Mouse (Mus musculus) CH12.LX (cell line): ENCODE data around the gene Tomm40. TPM values are rescaled to one million over a fixed set of nuclear protein-coding genes. Genes with fewer than 3 reads are reported as not detected.

Source experiments
- DNase-seq: peaks from one replicate; pipeline ENCODE4 v3.0.0-alpha.2; 2013; ENCODE audit errors: extremely low read depth
- H3K27ac ChIP-seq: 2 replicates; pipeline ENCODE4 v1.5.1; 2012; ENCODE audit warnings: low read depth, mild to moderate bottlenecking, control low read depth, moderate library complexity; ENCODE audit not compliant: insufficient read depth
- H3K27me3 ChIP-seq: replicated peaks from 2 replicates; pipeline ENCODE3; 2012; ENCODE audit warnings: inconsistent platforms
- H3K36me3 ChIP-seq, 2 experiments: replicated peaks in 1 of 2; 2 replicates each; pipeline versions ENCODE3 to v1.6.1; 2012; ENCODE audit warnings: inconsistent platforms in 1 of 2, low read length in 1 of 2, mild to moderate bottlenecking in 1 of 2, mixed read lengths in 1 of 2, moderate library complexity in 1 of 2; ENCODE audit not compliant: control insufficient read depth in 1 of 2, insufficient read depth in 1 of 2
- H3K4me1 ChIP-seq, 2 experiments: 2 replicates each; pipeline ENCODE4 v1.6.1; 2012; ENCODE audit warnings: inconsistent platforms in 1 of 2, moderate library complexity in 1 of 2; ENCODE audit not compliant: insufficient read depth in 2 of 2, control insufficient read depth in 1 of 2
- H3K4me2 ChIP-seq: 2 replicates; pipeline ENCODE4 v1.6.1; 2012; ENCODE audit warnings: low read depth, mild to moderate bottlenecking, control low read depth; ENCODE audit not compliant: poor library complexity, insufficient read depth, severe bottlenecking
- H3K4me3 ChIP-seq, 3 experiments: fragments of 150-350 bp in 1 of 3; sonication (generic) in 1 of 3; replicated peaks in 1 of 3; 2 replicates each; pipeline versions ENCODE3 to v1.5.1; 2011 to 2012; ENCODE audit warnings: low read depth in 2 of 3, low read length in 2 of 3, mild to moderate bottlenecking in 2 of 3, moderate library complexity in 2 of 3, control low read depth in 1 of 3, improper control_type of control experiment in 1 of 3, inconsistent platforms in 1 of 3, mixed read lengths in 1 of 3; ENCODE audit not compliant: poor library complexity in 1 of 3
- H3K79me2 ChIP-seq: replicated peaks from 2 replicates; pipeline ENCODE4 v1.6.1; 2012; ENCODE audit warnings: mild to moderate bottlenecking, moderate library complexity; ENCODE audit not compliant: control insufficient read depth, poor library complexity, insufficient read depth, severe bottlenecking; ENCODE audit errors: extremely low read depth
- H3K9ac ChIP-seq: 2 replicates; pipeline ENCODE4 v1.6.1; 2012; ENCODE audit warnings: low read depth, mild to moderate bottlenecking, control low read depth, moderate library complexity; ENCODE audit not compliant: insufficient read depth
- H3K9me3 ChIP-seq: replicated peaks from 2 replicates; pipeline ENCODE3; 2012; ENCODE audit warnings: low read length, inconsistent platforms, mixed read lengths
- BHLHE40 ChIP-seq: IDR thresholded peaks from 2 replicates; pipeline ENCODE4 v1.6.1; 2011; ENCODE audit warnings: mild to moderate bottlenecking, low read depth, low read length, improper control_type of control experiment
- CTCF ChIP-seq, 2 experiments: IDR thresholded peaks in 1 of 2; conservative IDR thresholded peaks in 1 of 2; 2 replicates each; pipeline ENCODE4 v1.5.1; 2011 to 2012; ENCODE audit warnings: low read depth in 2 of 2, low read length in 2 of 2, improper control_type of control experiment in 1 of 2, inconsistent platforms in 1 of 2, mild to moderate bottlenecking in 1 of 2, moderate library complexity in 1 of 2
- ELF1 ChIP-seq: IDR thresholded peaks from 2 replicates; pipeline ENCODE4 v1.6.1; 2014; ENCODE audit warnings: low read depth, mild to moderate bottlenecking, inconsistent platforms, low read length, improper control_type of control experiment
- KAT2A ChIP-seq: IDR thresholded peaks from 2 replicates; pipeline ENCODE4 v1.6.1; 2012; ENCODE audit warnings: low read length, improper control_type of control experiment, inconsistent platforms; ENCODE audit not compliant: insufficient replicate concordance
- MAFK ChIP-seq: IDR thresholded peaks from 2 replicates; pipeline ENCODE4 v1.6.1; 2011; ENCODE audit warnings: low read length, improper control_type of control experiment; ENCODE audit not compliant: insufficient replicate concordance
- MXI1 ChIP-seq: IDR thresholded peaks from 2 replicates; pipeline ENCODE4 v1.6.1; 2011; ENCODE audit warnings: mild to moderate bottlenecking, low read depth, low read length, improper control_type of control experiment
- PAX5 ChIP-seq: IDR thresholded peaks from 2 replicates; pipeline ENCODE4 v1.6.1; 2012; ENCODE audit warnings: low read length, inconsistent platforms, mixed read lengths
- POLR2A ChIP-seq: IDR thresholded peaks from 2 replicates; pipeline ENCODE4 v1.6.1; 2011; ENCODE audit warnings: low read depth, mild to moderate bottlenecking, improper control_type of control experiment, low read length
- RAD21 ChIP-seq: IDR thresholded peaks from 2 replicates; pipeline ENCODE4 v1.6.1; 2011; ENCODE audit warnings: low read depth, mild to moderate bottlenecking, low read length, improper control_type of control experiment, moderate library complexity
- SIN3A ChIP-seq: IDR thresholded peaks from 2 replicates; pipeline ENCODE4 v1.6.1; 2012; ENCODE audit warnings: low read length, improper control_type of control experiment, inconsistent platforms
- SMC3 ChIP-seq: IDR thresholded peaks from 2 replicates; pipeline ENCODE4 v1.6.1; 2011; ENCODE audit warnings: low read depth, low read length, improper control_type of control experiment
- UBTF ChIP-seq: IDR thresholded peaks from 2 replicates; pipeline ENCODE4 v1.6.1; 2012; ENCODE audit warnings: low read depth, mild to moderate bottlenecking, inconsistent platforms, low read length, improper control_type of control experiment, moderate library complexity
- ZNF384 ChIP-seq: IDR thresholded peaks from 2 replicates; pipeline ENCODE4 v1.6.1; 2012; ENCODE audit warnings: low read depth, low read length, improper control_type of control experiment, inconsistent platforms
- dilution Hi-C: fragments of 300-500 bp; cut with MboI; formaldehyde crosslinking; loops from 2 replicates; pipeline ENCODE4 v1.14.3; 2020; ENCODE audit warnings: low sequenced_read_pairs; ENCODE audit not compliant: extremely low pct_unique_long_range_greater_than_20kb, extremely low pct_ligation_motif_present
- in situ Hi-C: fragments of 300-500 bp; cut with MboI; formaldehyde crosslinking; loops from 3 replicates; pipeline ENCODE4 v1.14.3; 2019; ENCODE audit warnings: low sequenced_read_pairs, low pct_ligation_motif_present, low pct_unique_long_range_greater_than_20kb, mixed read lengths
- polyA plus RNA-seq: library from polyadenylated mRNA; unstranded; fragments of >175 nt; gene quantifications from 2 replicates; pipeline ENCODE4 v1.2.1, GENCODE M21; 2012; ENCODE audit warnings: low read depth; ENCODE audit not compliant: insufficient read length
- total RNA-seq, 2 experiments: library from RNA; depleted of rRNA; stranded (reverse); fragments of 300-350 nt in 1 of 2; fragments of >200 nt in 1 of 2; gene quantifications; 2 replicates each; pipeline ENCODE4 v1.2.3; 2012 to 2014

The Tomm40 gene
- total and polyA plus RNA-seq, 3 experiments = 115 to 221 (median 179) TPM

DNA sequence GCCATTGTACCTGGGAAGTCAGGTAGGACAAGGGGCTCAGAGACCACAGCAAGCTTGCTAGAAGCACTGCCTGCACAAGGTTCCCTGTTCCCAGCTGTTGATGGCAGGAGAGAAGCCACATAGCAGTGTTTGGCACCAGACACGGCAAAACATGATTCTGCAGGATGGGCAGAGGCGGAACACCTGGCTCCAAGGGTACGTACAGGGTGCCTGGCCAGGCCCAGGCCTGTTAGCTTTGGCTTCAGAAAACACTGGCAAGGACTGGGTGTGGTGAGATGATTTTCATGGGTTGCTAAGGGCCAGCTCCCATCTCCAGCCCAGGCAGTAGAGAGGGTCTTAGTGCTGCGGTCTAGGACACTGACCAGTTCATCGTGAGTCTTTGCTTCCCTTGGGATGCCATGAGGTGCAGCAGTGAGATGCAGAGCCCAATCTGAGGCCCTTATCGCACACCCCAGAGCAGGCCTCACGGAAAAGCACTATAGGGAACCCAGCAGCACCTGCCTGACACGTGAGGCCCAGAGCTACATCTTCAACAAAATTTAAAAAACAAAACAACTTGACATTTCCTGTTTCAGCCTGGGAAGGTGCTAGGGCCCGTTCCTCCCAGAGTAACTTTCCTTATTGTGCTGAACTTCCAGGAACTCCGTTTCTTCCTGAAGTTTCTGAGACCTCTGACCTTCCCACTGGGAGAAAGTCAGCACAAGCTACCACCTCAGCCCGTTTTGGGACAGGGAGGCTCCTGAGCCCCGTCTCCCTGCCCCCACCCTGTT lies 14.8 kb downstream of the Tomm40 start:
- no peak for DNase-seq
- in situ Hi-C loops (no loop called here), dilution Hi-C loops (no loop called here)
- H3K4me1 ChIP-seq = peaks cover 6 to 35% of the 10 kb centered on the region in 2 experiments; a peak in 3 of 4 replicates
- H3K36me3 ChIP-seq = peaks cover 53 to 86% of the 10 kb centered on the region in 2 experiments
- H3K4me2 ChIP-seq = no peak overlapping the region
- TF ChIP-seq MAFK (no peak), BHLHE40 (peak; percentile 27; the same call in 1 of the 2 replicates), POLR2A (peak; percentile 32; the same call in 1 of the 2 replicates), ELF1 (no peak), PAX5 (no peak), RAD21 (no peak), SIN3A (no peak)
- TF ChIP-seq, all 38 proteins: peak for 2
- Histone ChIP-seq H3K9me3 (peaks cover 5% of the 10 kb centered on the region), H3K4me3 (no peak overlapping the region), H3K79me2 (no peaks in the 10 kb centered on the region), H3K27ac (peak overlapping the region; percentile 12; the same call in 1 of the 2 replicates), H3K27me3 (no peaks in the 10 kb centered on the region), H3K9ac (no peak overlapping the region)

DNA sequence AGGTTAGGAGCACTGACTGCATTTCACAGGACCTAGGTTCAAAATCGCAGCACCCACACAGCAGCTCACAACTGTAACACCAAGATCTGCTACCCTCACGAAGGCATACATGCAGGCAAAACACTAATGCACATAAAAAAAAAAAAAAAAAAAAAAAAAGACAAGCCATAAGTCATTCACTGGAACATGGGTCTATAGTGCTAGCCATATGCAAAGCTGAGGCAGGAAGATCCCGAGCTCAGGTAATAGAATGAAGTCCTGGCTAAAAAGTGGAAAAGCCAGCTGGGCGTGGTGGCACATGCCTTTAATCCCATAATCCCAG lies 15.4 kb downstream of the Tomm40 start:
- Histone ChIP-seq H3K9ac (no peak overlapping the region), H3K4me3 (no peak overlapping the region), H3K27ac (no peak overlapping the region), H3K79me2 (no peaks in the 10 kb centered on the region), H3K27me3 (no peaks in the 10 kb centered on the region), H3K9me3 (peaks cover 5% of the 10 kb centered on the region), H3K36me3 (peaks cover 49 to 79% of the 10 kb centered on the region in 2 experiments), H3K4me1 (peaks cover 6 to 35% of the 10 kb centered on the region in 2 experiments; a peak in 3 of 4 replicates), H3K4me2 (no peak overlapping the region)
- dilution Hi-C loops = no loop called here
- DNase-seq = no peak
- in situ Hi-C loops = no loop called here
- TF ChIP-seq MXI1 (no peak), ZNF384 (peak; percentile 52)
- TF ChIP-seq, all 38 proteins: peak for 1

DNA sequence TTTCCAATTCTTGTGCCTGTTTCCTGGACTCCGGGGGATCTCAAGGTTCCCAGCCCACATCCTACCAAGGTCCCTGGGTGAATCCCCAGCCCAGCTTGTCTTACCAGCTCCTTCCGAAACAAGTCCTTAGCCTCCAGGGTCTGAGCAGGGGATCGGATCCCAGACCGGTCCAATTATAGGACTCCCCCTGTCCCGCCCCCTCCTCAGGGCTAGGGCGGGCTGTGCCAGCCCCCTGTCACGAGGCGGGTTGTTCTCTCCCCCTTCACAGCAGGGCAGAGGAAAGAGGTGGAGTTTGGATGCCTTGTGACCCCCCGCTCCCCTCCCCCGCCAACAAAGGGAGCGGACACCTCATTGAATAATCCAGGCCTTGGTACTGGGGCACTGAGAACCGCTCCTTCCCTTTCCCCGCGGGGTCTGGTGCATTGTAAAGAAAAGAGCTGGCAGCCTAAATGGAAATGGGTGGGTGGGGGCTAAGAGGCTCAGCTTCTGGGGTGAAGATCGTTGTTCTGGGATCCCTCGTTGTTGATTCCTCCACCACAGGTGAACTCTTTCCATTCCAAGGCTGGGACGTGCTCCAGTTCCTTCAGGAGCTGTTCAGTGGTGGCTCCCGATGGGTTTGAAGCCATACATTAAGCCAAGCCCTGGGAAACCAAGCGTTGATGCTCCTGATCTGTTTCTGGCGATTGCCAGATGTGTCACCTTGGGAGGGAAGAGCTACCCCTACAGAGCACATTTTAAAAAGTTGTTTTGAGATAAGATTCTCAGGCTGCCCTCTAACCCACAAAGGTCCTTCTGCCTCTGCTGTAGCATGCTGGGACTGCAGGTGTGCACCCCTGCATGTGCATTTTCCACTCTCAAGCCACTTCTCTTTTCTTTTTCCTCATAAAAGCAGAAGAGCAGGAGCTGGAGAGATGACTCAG lies 16.1 kb downstream of the Tomm40 start, which contains the start of gene Apoe:
TSS of gene Apoe (minus strand) at position 282 of the 920 bp plus-strand sequence.
- no peak for DNase-seq
- peaks cover 49 to 73% of the 10 kb centered on the region in 2 experiments for H3K36me3 ChIP-seq
- no peak within 1 kb of the TSS for H3K27ac ChIP-seq
- no peak within 1 kb of the TSS for H3K9ac ChIP-seq
- dilution Hi-C loops = no loop called here
- no peaks in the 10 kb centered on the region for H3K27me3 ChIP-seq
- TF ChIP-seq SMC3 (no peak), UBTF (no peak), KAT2A (no peak), ELF1 (no peak), CTCF (conservative IDR thresholded peaks at IDR 0.05 in 1 of 2, IDR thresholded peaks at IDR 0.05 in 1 of 2; ENCODE audit: low read depth in 2 of 2, low read length in 2 of 2) (peak in 1 of 2 experiments; percentile 0; a peak in 1 of 4 replicates)
- TF ChIP-seq, all 38 proteins: peak for 1
- in situ Hi-C loops = no loop called here
- Histone ChIP-seq H3K4me3 (no peak within 1 kb of the TSS), H3K4me1 (peaks cover 6 to 35% of the 10 kb centered on the region in 2 experiments; a peak in 3 of 4 replicates), H3K9me3 (peaks cover 5% of the 10 kb centered on the region), H3K79me2 (no peaks in the 10 kb centered on the region), H3K4me2 (no peak within 1 kb of the TSS)
